Mouse (Mus musculus) retina, embryonic 14.5 days (tissue): ENCODE results near the gene Klhl32.
"Not testable (repeated sequence)": the region's sequence is repeated elsewhere in the genome, so short reads cannot be mapped to it uniquely, and the experiment has no call there.

ENCODE experiments used
- DNase-seq: peaks from one replicate; pipeline ENCODE4 v3.0.0-alpha.2; 2015; ENCODE audit warnings: low spot score

Gene Klhl32

DNA sequence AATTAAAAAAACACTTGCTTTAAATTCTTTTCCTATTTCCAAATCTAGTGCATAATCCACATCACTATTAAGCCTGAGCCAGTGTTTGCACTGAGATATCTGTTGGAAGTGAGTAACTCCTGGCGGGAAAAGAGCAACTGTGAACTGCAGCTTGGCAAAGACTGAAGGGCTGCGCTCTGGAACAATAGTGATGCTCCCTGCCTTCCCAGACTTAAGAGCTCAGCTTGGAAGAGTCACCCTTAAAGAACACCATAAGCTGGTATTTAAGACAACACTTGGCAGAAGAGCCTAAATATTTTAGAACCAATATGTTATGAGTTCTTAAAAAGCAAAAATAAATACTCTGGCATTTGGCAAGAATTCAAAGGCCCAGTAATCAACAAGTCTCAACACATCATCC is 55.7 kb downstream of the Klhl32 start:
- DNase-seq: no peak

DNA sequence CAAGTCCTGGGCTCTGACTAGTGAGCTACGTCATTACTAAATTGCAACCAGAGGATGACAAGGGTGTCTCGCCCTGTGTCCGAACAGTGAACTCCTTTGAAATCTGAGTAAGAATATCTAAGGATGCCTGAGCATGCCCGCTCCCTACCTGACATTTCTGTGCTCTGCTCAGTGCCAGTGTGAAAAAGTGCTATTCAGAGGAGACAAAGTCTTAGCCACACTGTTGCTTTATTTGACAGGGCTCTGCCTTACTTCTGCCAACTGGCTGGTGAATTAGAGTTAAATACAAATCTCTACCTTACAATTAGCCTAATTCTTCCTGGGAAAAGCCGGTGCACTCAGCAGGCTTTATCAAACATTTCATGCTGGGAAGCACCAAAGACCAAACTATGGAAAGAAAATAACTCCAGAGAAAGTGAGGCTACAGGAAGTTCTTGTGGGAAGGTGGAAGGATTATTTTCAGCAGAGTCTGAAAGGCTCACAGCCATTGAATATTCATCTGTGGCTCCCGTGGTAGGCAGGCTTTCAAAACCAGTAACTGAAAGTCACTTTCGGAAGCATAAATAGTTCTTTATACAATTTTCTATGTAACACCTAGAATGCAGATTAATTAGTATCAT is 57.1 kb downstream of the Klhl32 start:
- DNase-seq: no peak

DNA sequence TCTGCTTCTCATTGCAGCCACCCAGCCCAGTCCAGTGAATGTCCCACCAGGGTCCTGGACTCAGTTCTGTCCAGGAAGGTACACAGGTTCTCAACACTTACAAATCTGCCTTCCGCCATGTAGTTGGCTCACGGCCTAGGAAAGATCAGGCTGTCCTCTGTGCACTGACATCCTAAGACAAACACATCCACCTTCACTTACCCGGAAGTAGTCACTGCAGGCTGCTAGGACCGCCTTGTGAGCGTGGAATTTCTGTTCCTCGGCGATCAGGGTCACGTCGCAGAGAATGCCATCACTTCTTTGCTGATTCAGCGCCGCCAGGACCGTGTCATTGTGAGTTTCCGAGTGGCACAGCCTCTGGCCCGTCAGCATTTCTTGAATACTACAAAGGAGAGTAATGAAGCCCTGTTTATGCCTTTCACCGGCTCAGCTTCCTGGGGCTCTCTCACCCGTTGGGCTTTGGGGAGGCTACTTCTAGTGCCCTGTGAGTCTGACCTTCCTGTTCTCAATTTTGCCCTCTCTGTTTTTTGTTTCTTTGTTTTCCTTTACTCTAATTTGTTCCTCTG is 58.4 kb downstream of the Klhl32 start:
- DNase-seq: peak; percentile 27

DNA sequence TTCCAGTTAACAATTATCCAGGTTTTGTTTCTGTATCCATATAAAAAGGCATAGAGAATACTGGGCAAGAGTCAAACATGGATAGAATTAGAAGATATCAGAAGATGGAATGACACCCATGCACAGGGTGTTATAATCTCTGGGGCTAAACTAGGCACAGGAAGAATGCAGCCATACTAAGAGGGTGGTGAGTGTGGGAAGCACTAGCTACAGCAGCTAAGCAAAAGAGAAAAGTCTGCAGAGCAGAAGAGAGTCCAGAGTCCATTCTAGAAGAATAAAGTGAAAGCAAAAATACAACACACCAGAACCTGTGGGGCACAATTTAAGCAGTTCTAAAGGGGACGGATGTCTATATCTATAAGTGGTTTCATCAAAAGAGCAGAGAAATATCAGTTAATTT is 61.6 kb downstream of the Klhl32 start:
- no peak for DNase-seq

DNA sequence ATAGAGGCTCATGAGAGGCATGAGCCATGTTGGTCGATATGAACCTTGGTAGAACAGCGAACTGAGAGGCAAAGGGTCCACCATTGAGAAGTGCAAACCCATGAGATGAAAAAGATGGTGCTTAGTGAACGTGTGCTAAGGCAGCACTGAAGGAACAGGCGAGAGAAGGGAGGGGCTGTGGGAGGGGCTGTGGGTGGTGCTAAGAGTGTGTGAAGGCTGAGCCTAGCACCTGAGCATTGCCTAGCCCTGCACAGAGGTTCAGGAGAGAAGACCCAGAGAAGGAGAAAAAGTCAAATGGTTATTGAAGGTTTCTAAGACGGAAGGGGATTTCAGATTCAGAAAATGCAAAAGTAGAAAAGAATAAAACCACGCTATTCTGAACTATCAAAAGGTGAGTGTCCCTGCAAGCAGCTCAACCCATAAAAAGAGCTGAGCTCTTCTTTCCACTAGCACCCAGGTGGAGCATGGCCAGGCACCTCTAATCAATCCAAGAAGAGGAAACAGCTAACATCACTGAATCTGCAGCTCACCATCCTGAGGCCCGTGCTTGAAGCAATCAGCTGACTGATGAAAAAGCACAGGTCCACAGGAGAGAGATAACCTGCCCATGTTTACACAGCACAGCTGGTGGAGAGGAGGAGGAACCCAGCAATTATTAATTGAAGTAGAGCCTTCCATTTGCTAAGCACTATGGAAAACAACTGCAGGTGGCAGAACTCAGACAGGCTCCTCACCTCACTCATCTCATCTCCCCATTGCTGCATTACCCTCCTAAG is 65.0 kb downstream of the Klhl32 start:
- no peak for DNase-seq

DNA sequence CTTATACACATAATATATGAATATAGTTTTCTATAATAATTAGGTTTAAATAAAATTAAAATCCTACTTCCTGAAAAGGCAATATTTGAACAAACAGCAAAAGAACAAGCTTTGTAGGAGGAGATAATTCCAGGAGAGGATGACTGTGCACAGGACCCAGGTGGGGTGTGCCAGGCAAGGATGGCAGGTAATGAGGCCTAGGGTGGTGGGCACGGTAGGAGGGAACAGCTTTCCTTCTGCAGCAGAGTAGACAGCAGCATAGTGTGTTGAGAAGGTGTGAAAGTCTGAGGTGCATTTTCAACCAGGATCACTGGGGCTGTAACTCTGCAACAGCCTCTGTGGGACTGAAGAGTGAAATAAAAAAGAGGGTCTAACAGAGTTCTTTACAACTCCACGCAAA is 85.0 kb downstream of the Klhl32 start:
- no peak for DNase-seq

DNA sequence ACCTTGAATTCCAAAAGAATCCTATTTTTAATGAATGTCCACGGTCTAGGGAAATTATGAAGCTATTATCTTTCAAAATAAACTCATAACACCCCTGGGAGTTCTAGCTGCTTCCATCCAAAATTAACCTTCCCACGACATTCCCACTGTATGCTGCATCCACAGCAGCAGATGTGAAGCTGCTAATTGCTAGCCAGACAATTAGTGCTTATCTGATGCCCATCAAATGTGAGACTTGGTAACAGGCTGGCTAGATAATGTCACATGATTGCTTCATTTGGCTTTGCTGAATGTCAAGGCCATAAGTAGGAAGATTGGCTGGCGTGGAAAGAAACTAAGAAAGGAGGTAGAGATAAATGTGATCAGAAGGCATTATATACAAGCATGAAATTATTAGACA is 85.5 kb downstream of the Klhl32 start:
- DNase-seq: peak; percentile 4

DNA sequence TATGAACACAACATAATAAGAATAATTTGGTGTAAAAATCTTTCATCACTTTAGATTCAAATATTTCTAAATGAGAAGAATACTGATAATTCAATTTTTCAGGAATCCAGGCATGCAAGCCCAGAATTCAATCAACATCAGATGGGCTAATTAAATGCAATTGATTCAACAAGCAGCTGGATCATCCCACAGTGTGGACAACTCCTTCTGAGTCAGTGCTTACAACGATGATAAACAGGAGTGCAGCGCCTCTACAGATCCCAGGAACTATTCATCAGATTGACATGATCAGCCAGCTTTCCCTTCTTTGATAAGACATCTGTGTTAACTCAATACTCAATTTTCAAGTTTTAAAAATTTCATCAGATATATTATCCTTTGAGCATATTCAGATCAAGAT is 86.4 kb downstream of the Klhl32 start:
- DNase-seq: no peak

DNA sequence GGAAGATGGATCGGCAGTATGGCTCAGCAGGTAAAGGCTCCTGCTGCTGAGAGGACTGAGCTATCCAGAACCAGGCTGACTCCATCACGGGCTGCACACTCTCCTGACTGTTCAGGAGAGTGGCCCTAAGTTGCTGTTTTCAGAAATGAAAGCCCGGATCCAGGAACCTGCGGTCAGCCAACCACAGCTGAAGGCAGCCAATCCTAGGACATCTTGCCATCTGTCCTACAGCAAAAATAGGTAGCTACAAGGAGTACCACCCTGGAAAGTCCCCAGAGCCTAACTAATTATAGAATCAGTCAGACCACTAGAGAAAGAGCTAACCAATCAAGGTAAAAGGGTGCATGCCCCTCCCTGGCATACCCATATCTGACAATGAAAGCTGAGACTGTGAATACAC is 87.5 kb downstream of the Klhl32 start:
- no peak for DNase-seq

DNA sequence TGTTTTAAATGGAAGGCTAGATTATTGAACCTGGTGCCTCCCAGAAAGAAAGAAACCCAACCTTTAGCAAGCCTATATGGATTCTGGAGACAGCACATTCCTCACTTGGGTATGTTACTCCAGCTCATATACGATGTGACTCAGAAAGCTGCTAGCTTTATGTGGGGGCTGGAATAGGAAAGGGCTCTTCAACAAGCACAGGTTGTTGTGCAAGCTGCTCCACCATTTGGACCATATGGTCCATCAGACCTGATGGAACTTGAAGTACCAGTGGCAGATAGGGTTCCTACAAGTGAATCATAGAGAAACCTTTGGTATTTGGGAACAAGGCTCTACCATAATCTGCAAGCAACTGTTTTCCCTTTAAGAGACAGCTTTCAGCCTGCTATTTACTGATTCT is 92.0 kb downstream of the Klhl32 start:
- DNase-seq: no peak

DNA sequence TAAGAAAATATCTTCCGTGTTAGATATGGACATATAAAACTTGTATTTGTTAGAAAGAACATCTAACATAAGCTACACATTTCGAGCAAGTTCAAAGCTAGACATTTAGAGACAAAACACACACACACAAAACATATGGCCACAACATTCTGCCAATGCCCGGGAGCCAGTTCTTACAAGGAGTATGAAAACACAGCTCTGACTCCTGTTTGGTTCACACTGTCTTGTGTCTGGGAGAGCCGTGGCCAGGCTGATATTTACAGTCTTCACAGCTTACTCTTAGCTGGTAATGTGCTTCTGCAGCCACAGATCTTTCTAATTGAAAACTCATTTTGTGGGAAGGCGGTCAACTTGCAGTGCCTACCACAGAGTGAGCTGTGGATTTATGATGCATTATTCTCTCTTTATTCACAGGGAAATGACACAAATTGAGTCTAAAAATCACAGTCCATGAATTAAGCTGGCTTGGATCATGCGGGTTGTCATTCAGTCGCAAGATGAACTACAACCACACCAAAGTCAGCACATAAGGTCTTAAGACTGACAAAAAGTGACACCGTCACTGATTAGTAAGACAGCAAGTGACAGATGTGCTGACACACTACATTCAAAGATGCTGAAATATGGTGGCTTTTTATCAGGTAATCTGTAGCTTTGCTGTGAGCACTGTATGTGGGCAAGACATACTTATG is 98.3 kb downstream of the Klhl32 start:
- DNase-seq: no peak

DNA sequence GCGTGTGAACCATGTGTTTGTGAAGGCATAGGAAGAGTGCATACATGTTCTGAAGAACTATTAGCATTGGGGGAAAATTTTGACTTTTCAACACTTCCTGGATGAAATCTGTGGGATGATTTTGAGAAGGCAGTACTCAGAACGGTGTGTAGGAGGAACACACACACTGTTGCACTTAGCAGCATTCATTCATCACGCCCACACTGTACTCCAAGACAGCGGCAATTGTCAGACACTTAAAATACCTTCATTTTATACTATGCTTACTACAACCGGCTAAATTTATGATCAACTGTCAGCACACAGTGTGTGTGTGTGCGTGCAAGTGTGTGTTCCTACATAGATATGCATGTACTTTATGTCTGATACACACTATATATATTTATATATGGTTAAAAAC is 113.8 kb downstream of the Klhl32 start:
- DNase-seq: no peak

DNA sequence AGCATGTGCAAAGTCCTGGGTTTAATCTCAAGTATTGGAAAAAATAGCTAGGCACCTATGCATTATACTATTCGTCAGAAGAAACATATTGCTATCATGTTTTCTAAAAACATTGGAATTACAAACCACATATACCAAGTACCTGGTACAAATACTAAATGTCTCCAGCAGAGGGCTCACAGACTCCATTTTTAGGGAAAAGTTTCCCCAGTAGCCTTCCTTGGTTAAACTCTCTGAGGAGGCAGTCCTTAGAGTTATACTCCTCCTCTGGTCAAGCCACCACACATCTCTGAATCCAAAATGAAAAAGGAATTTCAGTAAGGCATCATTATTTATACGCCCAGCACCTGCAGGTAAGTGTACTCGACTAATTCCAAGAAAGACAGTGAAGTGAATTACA is 130.1 kb downstream of the Klhl32 start:
- DNase-seq: peak; percentile 85

DNA sequence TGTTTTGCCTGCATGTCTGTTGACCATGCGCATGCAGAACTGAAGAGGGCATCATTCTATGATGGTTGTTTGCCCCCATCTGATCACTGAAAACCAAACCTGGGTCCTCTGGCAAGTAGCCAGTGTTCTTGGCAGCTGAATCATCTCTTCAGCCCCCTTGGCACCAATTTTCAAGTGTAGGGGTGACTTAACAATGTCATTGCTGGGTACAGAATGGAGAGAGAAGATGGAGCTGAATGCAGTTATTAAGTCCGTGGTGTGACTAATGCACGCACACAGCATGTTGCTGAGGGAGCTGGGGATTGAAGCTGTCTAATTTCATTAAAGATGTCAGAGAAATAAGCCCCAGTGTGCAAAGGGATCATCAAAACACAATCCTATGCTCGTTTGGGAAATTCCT is 135.4 kb downstream of the Klhl32 start:
- DNase-seq: no peak

DNA sequence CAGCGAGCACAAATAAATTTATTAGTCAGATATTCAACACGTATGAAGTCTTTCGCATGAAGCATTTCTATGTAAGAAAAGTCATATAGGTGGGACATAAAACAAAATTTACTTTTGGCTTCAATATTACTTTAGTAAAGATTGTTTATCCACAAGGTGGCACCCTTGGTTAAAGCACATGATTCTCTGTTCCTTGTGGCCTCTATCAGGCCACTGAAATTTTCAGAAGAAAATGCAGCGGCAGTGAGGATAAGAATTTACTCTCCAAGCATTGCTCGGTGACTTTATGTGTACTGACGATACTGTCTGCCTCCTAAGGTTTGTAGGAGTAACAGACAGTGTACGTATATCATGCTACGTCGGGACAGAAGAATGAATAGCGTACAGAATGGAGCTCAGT is 136.6 kb downstream of the Klhl32 start:
- peak; percentile 44 for DNase-seq

DNA sequence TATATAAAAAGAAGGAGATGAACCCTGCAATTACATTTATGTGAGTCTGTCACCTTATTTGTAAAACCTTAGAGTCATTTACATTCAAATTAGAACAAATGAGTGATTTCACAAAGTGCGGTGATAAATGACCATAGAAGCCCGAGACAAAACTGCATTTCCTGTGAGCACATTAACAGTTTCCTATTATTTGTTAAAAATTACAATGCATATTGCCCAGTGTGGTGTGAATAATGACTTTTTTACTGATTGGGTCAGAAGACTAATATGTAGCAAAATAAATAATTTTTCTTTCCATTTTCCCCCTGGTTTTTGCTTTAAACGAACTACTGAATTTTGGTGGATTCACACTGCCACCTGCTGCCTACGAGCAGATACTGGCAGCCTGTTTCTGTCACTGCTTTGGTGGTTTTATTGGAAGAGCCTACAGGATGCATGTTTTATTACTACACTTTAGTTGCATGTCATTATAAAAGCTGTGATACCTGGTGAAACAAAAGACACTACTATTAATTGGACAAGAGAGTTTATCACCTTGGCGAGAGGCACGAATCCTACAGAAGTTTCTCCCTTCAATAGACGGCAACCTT is 152.3 kb downstream of the Klhl32 start:
- peak; percentile 56 for DNase-seq

DNA sequence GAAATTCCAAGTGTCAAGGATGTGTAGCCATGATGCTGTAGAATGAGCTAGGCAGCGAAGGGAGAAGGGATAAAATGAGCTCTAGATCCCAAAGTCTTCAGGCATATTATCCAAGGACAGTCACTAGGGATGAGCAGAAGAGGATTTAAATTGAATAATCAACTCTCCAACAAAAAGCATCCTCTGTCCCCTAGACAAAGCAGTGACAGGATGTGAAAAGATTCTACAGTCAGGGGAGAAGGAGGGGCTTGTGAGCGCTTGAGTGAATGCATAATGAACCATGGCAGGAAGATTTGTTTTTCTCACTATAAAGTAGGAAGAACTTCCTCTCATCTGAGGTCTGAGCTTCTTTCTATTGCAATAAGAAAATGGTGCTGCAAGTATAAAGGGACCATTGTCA is 170.8 kb downstream of the Klhl32 start:
- no peak for DNase-seq

DNA sequence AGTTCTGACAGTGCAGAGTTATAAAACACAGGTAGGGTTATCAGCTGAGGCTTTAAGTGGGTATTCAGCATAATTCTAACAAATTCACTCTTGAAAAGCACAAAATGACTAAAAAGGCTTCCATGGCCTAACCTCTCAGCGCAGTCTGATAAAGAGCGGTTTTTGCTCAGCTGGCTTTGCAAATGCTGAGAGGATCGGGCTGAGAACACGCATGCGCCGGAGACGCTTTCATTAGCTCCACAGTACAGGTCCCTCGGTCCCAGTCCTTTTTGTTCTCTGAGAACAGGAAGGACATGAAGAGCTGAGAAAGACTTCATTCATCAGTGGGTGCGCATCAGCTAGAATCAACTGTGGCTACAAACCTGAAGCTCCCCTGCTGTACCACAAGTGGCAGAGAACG is 180.9 kb downstream of the Klhl32 start:
- no peak for DNase-seq

DNA sequence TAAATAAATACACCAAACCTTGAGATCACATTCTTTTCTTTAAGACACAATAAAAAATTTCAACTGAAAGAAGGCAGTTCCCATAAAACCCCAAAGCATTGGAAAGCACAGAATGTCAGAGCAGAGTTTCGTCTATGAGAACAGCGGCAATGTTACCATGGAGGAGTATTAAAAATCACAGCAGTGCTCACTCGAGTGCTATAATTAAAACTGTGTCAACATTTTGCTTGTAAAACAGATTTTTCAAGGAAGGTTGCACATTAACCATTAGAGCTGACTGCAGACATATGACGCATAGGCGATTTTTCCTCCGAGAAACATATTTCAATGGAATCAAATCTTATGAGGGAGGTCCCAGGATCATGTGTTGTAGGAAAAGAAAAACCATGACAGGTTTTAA is 191.7 kb downstream of the Klhl32 start:
- DNase-seq: no peak

DNA sequence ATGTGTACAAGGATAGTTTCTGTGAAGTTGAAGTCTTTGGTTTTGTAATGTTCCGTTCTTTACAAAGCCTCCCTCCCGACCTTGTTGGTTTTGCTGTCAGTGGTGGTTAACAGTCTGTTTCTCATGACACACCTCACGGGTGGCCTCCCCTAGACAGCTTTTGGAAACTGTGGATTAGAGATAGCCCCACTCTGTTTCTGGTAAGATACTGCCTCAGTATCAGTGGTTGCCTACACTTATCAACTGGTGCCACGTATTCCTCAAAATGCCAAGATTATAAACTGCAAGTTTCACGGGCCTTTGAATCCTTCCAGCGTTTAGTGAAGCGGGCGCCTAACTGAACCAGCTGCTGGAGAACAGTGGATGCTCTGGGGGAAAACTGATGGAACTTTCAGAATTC is 206.2 kb downstream of the Klhl32 start:
- not testable (repeated sequence) for DNase-seq

DNA sequence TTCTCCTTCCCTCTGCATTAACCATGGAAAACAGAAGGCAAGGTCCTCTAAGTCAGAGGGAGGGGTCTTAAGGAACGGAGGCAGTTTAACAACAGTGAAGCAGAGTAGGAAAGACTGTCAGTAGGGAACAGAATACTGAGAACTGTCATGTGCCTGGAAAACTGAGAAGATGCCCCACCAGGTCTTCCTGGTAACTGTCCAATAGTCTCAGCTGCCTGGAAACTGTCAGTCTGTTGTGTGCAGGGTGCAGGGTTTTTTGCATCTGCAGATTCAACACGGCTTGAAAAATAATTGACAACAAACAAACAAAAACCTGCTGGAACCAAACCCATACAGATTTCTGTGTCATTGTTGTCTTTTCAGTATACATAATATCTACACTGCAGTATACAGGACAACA is 208.6 kb downstream of the Klhl32 start:
- DNase-seq: no peak

DNA sequence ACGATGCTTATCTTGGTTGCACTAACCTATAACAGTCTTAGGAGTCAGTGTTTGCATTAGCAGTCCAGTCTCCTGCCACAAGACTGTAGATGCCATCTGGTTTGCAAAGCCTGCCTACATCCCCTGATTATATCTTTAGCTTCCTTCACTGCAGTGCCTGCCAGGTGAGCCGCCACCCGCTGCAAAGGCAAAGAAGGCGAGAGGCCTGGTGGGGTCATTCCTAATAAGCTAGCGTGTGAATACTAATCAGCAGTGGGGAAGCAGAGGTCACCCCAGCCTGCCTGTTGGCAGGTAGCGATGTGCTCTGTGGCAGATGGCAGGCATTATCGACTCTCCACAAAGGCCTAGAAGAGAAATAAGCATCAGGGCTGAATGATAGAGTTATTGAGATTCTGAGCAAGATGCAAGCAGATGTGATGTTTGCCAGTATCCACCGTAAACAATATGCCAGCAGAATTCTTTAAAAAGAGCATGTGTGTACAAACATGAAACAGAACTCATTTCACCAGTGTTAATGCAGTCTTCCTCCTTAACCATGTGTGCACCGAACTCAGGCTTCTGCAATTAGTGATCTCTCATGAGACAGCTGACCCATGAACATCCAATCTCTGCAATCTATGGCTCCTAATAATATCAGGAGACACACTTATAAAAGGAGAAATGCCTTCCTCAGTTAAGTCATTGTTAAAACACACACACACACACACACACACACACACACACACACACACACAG is 219.6 kb downstream of the Klhl32 start:
- peak; percentile 8 for DNase-seq
